Mouse (Mus musculus): ENCODE data around the gene Mtfmt. TPM values are rescaled to one million over a fixed set of nuclear protein-coding genes. Genes with fewer than 3 reads are reported as not detected.

The Mtfmt gene
- polyA plus RNA-seq, 1 experiment from 2014 or later, result 15.8 TPM

DNA sequence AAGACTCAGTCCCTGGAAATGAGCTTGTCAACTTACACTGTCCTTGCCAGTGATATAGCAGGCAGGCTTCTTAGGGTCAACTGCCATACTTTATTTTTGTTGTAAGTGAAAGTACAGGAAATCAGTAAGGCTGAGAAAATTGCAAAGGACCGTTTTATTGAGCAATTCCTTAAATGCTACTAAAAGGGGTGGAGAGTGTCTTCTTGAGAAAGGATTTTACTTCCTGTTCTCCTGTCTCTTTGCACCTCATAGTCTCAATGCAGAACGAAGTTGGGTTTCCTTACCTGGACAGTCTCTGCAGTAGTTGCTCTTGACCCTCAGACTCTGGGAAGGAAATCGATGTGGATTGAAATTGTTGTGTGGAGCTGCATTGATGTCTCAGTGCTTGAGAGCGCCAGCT, 37.2 kb downstream of the Mtfmt start:
- ATAC-seq (ENCODE audit: insufficient number of reproducible peaks, insufficient read depth, low FRiP score, low read depth), result no peak
- Histone ChIP-seq H3K4me3 (ENCODE audit: control insufficient read depth in 1 of 2, insufficient read depth in 1 of 2, low read depth in 1 of 2, low read length in 2 of 2) (no peak overlapping the region), H3K27me3 (ENCODE audit: control insufficient read depth, insufficient read depth, low read length) (no peaks in the 10 kb centered on the region), H3K36me3 (ENCODE audit: control insufficient read depth, insufficient read depth, low read length) (peaks cover 77% of the 10 kb centered on the region), H3K4me1 (ENCODE audit: control insufficient read depth in 2 of 2, insufficient read depth in 2 of 2, low read length in 2 of 2) (no peaks in the 10 kb centered on the region), H3K4me2 (ENCODE audit: low read length) (no peak overlapping the region), H3K27ac (replicated peaks in 1 of 2; ENCODE audit: control insufficient read depth in 1 of 2, insufficient read depth in 1 of 2, low read depth in 2 of 2, low read length in 2 of 2) (no peak overlapping the region), H3K9ac (ENCODE audit: low read length) (no peak overlapping the region), H3K9me3 (ENCODE audit: control insufficient read depth, low read length) (no peaks in the 10 kb centered on the region)
- WGBS, result 72% methylated on average over 4 of the region's 4 CpGs

GRCm38 (mm10) chr9:65479158-65479557, 43.6 kb downstream of the Mtfmt start:
- no peak overlapping the region for H3K4me3 ChIP-seq (ENCODE audit: control insufficient read depth in 1 of 2, insufficient read depth in 1 of 2, low read depth in 1 of 2, low read length in 2 of 2)
- no peaks in the 10 kb centered on the region for H3K9me3 ChIP-seq (ENCODE audit: control insufficient read depth, low read length)
- peaks cover 96% of the 10 kb centered on the region for H3K36me3 ChIP-seq (ENCODE audit: control insufficient read depth, insufficient read depth, low read length)
- WGBS, result 82% methylated on average over 8 of the region's 8 CpGs
- H3K27me3 ChIP-seq (ENCODE audit: control insufficient read depth, insufficient read depth, low read length), result no peaks in the 10 kb centered on the region
- ATAC-seq (ENCODE audit: insufficient number of reproducible peaks, insufficient read depth, low FRiP score, low read depth), result no peak
- H3K4me1 ChIP-seq (ENCODE audit: control insufficient read depth in 2 of 2, insufficient read depth in 2 of 2, low read length in 2 of 2), result no peaks in the 10 kb centered on the region
- no peak overlapping the region for H3K4me2 ChIP-seq (ENCODE audit: low read length)
- no peak overlapping the region for H3K27ac ChIP-seq (replicated peaks in 1 of 2; ENCODE audit: control insufficient read depth in 1 of 2, insufficient read depth in 1 of 2, low read depth in 2 of 2, low read length in 2 of 2)
- H3K9ac ChIP-seq (ENCODE audit: low read length), result no peak overlapping the region

GRCm38 (mm10) chr9:65480071-65480470, 44.5 kb downstream of the Mtfmt start:
- 78% methylated on average over 5 of the region's 5 CpGs for WGBS
- Histone ChIP-seq H3K4me1 (ENCODE audit: control insufficient read depth in 2 of 2, insufficient read depth in 2 of 2, low read length in 2 of 2) (no peaks in the 10 kb centered on the region), H3K9me3 (ENCODE audit: control insufficient read depth, low read length) (no peaks in the 10 kb centered on the region), H3K4me3 (ENCODE audit: control insufficient read depth in 1 of 2, insufficient read depth in 1 of 2, low read depth in 1 of 2, low read length in 2 of 2) (no peak overlapping the region), H3K36me3 (ENCODE audit: control insufficient read depth, insufficient read depth, low read length) (peaks cover 96% of the 10 kb centered on the region), H3K27ac (replicated peaks in 1 of 2; ENCODE audit: control insufficient read depth in 1 of 2, insufficient read depth in 1 of 2, low read depth in 2 of 2, low read length in 2 of 2) (no peak overlapping the region), H3K4me2 (ENCODE audit: low read length) (no peak overlapping the region), H3K9ac (ENCODE audit: low read length) (no peak overlapping the region), H3K27me3 (ENCODE audit: control insufficient read depth, insufficient read depth, low read length) (no peaks in the 10 kb centered on the region)
- no peak for ATAC-seq (ENCODE audit: insufficient number of reproducible peaks, insufficient read depth, low FRiP score, low read depth)

- Histone ChIP-seq H3K4me1 (ENCODE audit: control insufficient read depth in 2 of 2, insufficient read depth in 2 of 2, low read length in 2 of 2) (no peaks in the 10 kb centered on the region), H3K9ac (ENCODE audit: low read length) (no peak overlapping the region), H3K27ac (replicated peaks in 1 of 2; ENCODE audit: control insufficient read depth in 1 of 2, insufficient read depth in 1 of 2, low read depth in 2 of 2, low read length in 2 of 2) (no peak overlapping the region), H3K4me3 (ENCODE audit: control insufficient read depth in 1 of 2, insufficient read depth in 1 of 2, low read depth in 1 of 2, low read length in 2 of 2) (no peak overlapping the region), H3K9me3 (ENCODE audit: control insufficient read depth, low read length) (no peaks in the 10 kb centered on the region), H3K36me3 (ENCODE audit: control insufficient read depth, insufficient read depth, low read length) (peaks cover 20% of the 10 kb centered on the region), H3K27me3 (ENCODE audit: control insufficient read depth, insufficient read depth, low read length) (no peaks in the 10 kb centered on the region), H3K4me2 (ENCODE audit: low read length) (no peak overlapping the region)
- no peak for ATAC-seq (ENCODE audit: insufficient number of reproducible peaks, insufficient read depth, low FRiP score, low read depth)
- WGBS, result 81% methylated on average over 3 of the region's 3 CpGs
These were observed 55.9 kb downstream of the Mtfmt start for GRCm38 (mm10) chr9:65491476-65491875.

DNA sequence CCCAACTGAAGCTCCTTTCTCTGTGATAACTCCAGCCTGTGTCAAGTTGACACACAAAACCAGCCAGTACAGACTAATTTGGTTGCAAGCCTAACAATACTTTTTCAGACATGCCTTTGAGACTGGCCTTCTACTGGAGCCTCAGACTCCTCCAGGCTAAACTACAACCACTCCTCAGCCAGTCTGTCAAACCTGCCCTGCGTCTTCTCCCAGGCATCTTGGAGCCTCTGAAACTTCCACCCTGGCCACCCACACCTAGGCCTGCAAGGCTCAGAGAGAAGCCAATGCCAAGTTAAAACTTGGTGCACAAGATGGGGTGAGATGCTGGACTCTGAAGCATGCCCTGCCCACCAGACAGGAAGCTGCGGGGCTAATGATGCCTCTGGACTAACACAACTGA, 56.8 kb downstream of the Mtfmt start:
- Histone ChIP-seq H3K27me3 (ENCODE audit: control insufficient read depth, insufficient read depth, low read length) (no peaks in the 10 kb centered on the region), H3K9ac (ENCODE audit: low read length) (no peak overlapping the region), H3K9me3 (ENCODE audit: control insufficient read depth, low read length) (no peaks in the 10 kb centered on the region), H3K4me2 (ENCODE audit: low read length) (no peak overlapping the region), H3K36me3 (ENCODE audit: control insufficient read depth, insufficient read depth, low read length) (peaks cover 11% of the 10 kb centered on the region), H3K4me1 (ENCODE audit: control insufficient read depth in 2 of 2, insufficient read depth in 2 of 2, low read length in 2 of 2) (no peaks in the 10 kb centered on the region), H3K27ac (replicated peaks in 1 of 2; ENCODE audit: control insufficient read depth in 1 of 2, insufficient read depth in 1 of 2, low read depth in 2 of 2, low read length in 2 of 2) (no peak overlapping the region), H3K4me3 (ENCODE audit: control insufficient read depth in 1 of 2, insufficient read depth in 1 of 2, low read depth in 1 of 2, low read length in 2 of 2) (no peak overlapping the region)
- ATAC-seq (ENCODE audit: insufficient number of reproducible peaks, insufficient read depth, low FRiP score, low read depth), result no peak
- WGBS, result 83% methylated on average over 2 of the region's 2 CpGs

- Histone ChIP-seq H3K27me3 (ENCODE audit: control insufficient read depth, insufficient read depth, low read length) (no peaks in the 10 kb centered on the region), H3K9me3 (ENCODE audit: control insufficient read depth, low read length) (no peaks in the 10 kb centered on the region), H3K36me3 (ENCODE audit: control insufficient read depth, insufficient read depth, low read length) (peaks cover 7% of the 10 kb centered on the region; the same call in 1 of the 2 replicates), H3K4me2 (ENCODE audit: low read length) (no peak overlapping the region), H3K4me3 (ENCODE audit: control insufficient read depth in 1 of 2, insufficient read depth in 1 of 2, low read depth in 1 of 2, low read length in 2 of 2) (no peak overlapping the region), H3K9ac (ENCODE audit: low read length) (no peak overlapping the region), H3K4me1 (ENCODE audit: control insufficient read depth in 2 of 2, insufficient read depth in 2 of 2, low read length in 2 of 2) (no peaks in the 10 kb centered on the region), H3K27ac (replicated peaks in 1 of 2; ENCODE audit: control insufficient read depth in 1 of 2, insufficient read depth in 1 of 2, low read depth in 2 of 2, low read length in 2 of 2) (no peak overlapping the region)
- WGBS, result 85% methylated on average over 4 of the region's 4 CpGs
- no peak for ATAC-seq (ENCODE audit: insufficient number of reproducible peaks, insufficient read depth, low FRiP score, low read depth)
These were observed 57.3 kb downstream of the Mtfmt start for GRCm38 (mm10) chr9:65492851-65493250.

DNA sequence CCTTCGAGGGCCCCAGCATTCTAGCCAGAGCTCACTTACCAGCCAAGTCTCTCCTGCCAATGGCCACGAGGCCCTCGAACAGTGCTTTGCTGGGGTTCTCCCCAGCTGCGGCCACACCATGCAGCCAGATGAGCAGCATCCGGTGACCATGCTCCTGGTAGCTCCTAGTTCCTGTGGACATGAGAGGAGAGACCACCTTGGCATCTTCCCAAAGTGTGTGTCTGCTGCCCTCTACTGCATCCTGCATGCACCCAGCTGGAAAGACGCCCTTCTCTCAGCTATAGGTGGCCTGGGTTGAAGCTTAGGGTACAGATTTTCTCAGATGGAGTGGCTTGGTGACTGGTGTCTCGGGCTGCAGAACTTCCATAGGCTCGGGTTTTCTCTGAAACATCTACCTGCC, 66.6 kb downstream of the Mtfmt start:
- no peaks in the 10 kb centered on the region for H3K9me3 ChIP-seq (ENCODE audit: control insufficient read depth, low read length)
- no peak overlapping the region for H3K4me2 ChIP-seq (ENCODE audit: low read length)
- no peaks in the 10 kb centered on the region; a peak in 1 of 4 replicates for H3K4me1 ChIP-seq (ENCODE audit: control insufficient read depth in 2 of 2, insufficient read depth in 2 of 2, low read length in 2 of 2)
- H3K36me3 ChIP-seq (ENCODE audit: control insufficient read depth, insufficient read depth, low read length), result no peaks in the 10 kb centered on the region
- no peaks in the 10 kb centered on the region for H3K27me3 ChIP-seq (ENCODE audit: control insufficient read depth, insufficient read depth, low read length)
- no peak overlapping the region for H3K4me3 ChIP-seq (ENCODE audit: control insufficient read depth in 1 of 2, insufficient read depth in 1 of 2, low read depth in 1 of 2, low read length in 2 of 2)
- no peak overlapping the region for H3K9ac ChIP-seq (ENCODE audit: low read length)
- no peak overlapping the region for H3K27ac ChIP-seq (replicated peaks in 1 of 2; ENCODE audit: control insufficient read depth in 1 of 2, insufficient read depth in 1 of 2, low read depth in 2 of 2, low read length in 2 of 2)
- WGBS, result 37% methylated on average over 8 of the region's 8 CpGs
- ATAC-seq (ENCODE audit: insufficient number of reproducible peaks, insufficient read depth, low FRiP score, low read depth), result no peak

All from heart, embryonic 14.5 days (tissue).